Mouse (Mus musculus) skeletal muscle tissue, adult 2 months (tissue): Measurements from ENCODE around the gene Poc5.

ENCODE experiments used
- DNase-seq: peaks from one replicate; pipeline ENCODE4 v3.0.0-alpha.2; 2012; ENCODE audit warnings: low read depth, low spot score

Poc5 gene

DNA sequence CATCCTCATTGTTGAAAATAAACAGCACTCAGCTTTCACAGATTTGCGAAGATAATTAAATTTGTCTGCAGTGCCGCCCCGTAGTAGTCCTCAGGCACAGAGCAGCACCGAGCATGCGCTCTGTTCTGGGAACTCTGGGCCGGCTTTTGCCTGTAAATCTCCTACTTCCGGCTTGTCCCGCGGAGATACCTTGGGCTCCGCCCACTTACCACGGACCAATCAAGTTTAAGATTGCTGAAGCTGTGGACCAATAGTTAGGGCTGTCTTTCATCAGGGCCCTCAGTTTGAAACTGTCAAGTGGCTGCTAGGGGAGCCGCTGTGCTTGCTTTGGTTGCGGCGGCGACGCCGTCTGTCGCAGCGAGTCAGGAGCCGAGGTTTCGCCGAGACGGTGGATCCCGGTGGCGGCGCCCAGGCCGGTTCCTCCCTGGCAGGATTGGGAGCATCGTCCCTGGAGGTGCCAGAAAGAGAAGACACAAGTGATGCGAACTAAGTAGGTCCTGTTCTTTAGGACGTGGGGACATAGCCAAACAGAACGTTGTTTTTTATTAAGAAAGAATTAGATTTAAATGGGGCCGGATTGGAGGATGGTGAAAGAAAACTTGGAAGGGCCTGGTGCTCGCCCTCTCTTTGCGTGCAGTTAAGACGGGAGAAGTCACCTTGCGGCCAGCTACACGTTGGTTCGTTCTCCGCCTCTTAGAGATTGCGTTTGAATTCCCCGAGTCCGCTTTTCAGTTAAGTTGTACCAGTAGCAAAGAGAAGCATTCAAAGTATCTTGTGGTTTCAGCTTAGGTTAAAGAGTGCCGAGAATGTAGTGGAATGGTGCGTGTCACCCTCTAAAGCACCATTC, at the start of gene Poc5:
TSS of gene Poc5 (plus strand) at position 253 of the 847 bp plus-strand sequence.
- DNase-seq, result peak; percentile 98

DNA sequence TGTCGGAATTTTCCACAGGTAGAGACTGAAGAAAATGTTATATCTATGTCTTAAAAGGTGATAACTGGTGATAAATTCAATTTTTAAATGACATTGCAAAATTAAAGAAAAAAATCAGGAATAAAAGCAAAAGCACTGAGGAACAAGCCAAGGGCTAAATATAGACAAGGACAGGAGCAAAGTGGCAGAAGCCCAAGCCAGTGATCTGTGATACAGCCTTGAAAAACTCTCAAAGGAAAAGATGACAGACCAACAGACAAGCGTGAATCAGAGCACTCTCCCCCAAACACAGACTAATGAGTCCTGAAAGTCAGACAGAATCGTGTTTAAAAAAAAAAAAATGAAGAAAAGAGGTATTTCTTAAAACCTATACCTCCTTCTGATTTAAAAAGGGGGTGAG, 46.6 kb upstream of the Poc5 start:
- no peak for DNase-seq

DNA sequence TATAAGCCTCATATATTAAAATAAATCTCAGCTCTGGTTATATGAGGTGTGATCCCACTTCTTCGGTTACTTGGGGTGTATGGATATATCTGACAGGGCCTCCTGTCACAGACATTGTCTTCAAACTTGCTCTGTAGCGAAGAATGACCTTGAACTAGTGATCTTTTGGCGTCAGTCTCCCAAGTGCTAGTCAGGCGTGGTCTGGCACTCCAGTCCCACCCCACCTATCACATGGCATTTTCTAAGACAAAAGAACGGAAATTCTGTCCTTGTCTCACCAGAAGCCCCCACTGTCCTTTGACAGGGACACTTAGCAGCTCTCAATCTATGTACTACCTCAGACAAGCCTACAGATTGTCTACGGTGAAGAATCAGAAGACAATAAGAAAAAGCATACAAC, 43.3 kb upstream of the Poc5 start:
- no peak for DNase-seq

DNA sequence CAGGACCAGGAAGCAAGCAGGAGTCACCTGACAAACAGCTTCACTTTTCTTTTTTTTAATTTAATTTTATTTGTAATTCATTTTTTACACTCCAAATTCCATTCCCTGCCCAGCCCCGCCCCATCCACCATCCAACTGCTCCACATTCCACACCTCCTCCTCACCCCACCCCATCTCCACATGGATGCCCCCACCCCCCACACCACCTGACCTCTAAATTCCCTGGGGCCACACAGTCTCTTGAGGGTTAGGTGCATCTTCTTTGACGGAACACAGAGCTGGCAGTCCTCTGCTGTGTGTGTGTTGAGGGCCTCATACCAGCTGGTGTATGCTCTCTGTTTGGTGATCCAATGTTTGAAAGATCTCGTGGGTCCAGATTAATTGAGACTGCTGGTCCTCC, 41.5 kb upstream of the Poc5 start:
- DNase-seq, result no peak

DNA sequence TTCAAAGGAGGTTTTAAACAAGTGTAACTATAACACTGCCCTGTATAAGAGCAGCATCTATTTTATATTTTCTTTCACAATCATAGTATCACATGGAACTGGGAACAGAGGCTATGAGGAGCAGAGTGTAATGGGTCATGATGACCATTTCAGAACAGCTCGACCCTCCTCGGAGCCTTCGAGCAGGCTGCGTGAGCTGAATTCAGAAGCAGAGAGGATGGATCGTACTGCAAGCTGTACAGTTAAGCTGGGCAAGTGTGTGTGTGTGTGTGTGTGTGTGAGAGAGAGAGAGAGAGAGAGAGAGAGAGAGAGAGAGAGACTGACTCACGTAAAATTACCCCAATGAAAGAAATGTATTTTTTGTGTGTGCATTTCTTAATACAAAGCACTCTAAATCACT, 37.9 kb upstream of the Poc5 start:
- DNase-seq, result no peak

DNA sequence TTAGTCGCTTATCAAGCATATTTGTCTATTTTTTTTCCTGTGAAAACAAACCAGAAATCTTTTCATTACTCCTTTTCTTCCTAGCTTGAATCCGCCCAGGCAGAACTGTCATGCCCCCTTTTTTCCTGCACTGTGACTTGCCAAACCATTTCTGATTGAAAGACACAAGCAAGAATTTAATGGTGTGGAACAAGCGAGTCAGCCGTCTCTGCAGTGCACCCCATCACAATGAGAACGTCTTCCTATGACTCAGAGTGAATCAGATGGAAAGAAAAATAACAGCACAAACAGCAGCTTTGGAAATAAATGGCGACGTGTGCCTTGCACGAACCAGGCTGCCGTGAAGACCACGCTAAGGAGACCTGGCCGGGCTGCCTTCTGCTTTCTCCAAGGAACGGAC, 36.8 kb upstream of the Poc5 start:
- no peak for DNase-seq

GRCm38 (mm10) chr13:96375519-96375918, 12.6 kb upstream of the Poc5 start:
- no peak for DNase-seq

DNA sequence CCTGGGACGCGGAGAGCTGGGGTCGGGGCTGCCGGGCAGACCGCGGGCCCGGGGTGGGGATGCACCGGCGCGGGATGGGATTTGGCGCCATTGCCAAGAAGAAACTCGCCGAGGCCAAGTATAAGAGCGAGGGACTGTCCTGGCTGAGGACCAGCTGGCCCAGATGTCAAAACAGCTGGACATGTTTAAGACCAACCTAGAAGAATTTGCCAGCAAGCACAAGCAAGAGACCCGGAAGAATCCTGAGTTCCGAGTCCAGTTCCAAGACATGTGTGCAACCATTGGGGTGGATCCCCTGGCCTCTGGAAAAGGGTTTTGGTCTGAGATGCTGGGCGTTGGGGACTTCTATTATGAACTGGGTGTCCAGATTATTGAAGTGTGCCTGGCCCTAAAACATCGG, 11.2 kb upstream of the Poc5 start:
- peak; percentile 49 for DNase-seq

- no peak for DNase-seq
Measured at GRCm38 (mm10) chr13:96377883-96378282, 10.2 kb upstream of the Poc5 start.

DNA sequence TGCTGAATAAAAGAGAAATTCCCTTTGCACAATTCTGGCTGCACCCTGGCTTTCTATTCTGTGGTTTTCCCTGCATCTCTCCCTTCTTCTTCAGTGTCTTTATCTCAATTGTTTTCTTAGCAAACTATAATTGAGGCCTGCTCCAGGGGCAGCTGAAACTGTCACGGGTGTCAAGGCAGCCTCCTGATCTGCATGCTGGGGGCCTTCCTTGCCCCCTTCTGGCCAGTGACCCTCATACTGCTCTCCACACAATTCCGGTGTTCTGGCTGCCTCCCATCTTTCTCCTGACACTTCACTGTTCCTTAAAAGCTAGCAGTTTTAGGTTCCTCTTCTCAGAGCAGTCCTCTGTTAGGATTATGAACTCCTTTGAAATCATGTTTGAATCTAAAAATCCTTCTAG, 1.2 kb downstream of the Poc5 start:
- no peak for DNase-seq

DNA sequence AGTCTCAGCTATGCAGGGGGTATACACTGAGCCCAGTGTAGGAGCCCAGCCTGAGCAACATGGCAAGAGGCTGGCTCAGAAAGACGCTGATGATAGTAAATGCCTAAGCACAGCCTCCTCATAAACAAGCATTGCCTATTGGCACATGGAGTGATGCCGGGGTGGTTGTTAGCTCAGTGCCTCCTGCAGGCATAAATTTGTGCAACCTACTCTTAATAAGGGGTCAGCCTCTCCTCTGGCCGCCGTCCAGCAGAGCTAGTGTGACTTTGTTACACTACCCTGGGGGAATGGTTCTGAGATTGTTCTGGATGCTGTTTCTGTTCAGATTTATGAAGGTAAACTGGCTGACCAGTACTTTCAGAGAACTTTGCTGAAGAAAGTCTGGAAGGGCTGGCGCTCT, 13.2 kb downstream of the Poc5 start:
- DNase-seq, result no peak

DNA sequence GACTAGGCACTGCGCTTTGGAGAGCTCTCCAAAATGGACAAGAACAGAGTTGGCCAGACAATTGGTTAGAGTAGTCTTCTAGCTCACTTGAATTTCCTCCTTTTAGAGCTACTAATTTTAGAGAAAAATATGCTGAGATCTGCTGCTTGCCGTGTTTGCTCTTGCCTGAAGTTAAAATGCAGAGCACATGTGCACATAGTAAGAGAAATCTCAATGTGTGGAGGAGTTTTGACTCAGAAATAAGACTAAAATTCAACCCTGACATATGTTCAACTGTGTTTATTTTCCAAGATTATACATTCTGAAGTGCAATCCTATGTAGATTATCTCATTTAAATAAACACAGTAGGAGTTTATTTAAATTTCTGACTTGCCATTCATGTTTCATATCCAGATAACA, 17.4 kb downstream of the Poc5 start:
- no peak for DNase-seq

- DNase-seq, result peak; percentile 9
Measured at GRCm38 (mm10) chr13:96407040-96407439, 18.9 kb downstream of the Poc5 start.

DNA sequence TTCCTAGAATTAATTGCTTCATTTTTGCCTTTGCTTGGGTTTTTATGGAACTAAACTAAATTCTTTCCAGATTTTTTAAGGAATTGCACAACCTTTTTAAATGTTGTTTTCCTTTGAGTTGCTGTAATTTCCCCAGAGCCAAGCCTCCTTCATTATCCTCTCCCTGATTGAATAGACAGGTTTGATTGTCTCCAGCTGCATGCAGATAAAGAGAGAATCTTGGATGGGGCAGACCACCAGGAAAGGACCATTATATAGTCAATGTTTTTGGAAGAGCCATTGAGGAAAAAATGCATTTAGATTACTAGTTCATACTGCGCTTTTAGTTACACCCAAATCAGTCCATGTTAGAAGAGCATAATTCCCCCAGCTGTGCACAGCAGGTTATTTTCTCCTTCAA, 20.7 kb downstream of the Poc5 start:
- DNase-seq, result no peak

GRCm38 (mm10) chr13:96414384-96414783, 26.3 kb downstream of the Poc5 start:
- DNase-seq, result no peak

GRCm38 (mm10) chr13:96416380-96416779, 28.3 kb downstream of the Poc5 start:
- DNase-seq, result no peak

DNA sequence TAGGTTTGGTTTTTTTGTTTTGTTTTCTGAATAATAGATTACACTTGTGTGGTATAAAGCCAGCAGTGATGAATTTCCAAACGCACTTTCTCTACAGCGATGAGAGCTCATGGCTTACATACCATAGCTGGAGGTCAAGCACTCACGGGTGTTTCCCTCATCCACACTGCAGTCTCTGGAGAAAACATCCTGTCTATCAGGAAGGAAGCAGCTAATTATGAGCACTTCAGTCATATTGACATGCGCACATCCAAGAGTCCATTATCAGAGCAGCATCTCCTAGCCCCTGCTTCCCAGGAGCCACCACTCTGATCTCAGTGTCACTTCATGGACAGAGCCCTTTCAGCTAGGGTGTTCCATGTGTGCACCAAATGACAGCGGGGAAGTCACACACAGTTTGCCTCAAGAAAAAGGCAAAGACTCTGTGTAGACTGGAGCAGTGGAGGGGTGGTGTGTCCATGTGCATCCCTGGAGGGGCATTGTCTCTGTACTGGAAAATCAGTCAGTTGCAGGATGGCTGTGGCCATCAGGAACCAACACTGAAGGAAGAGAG, 29.2 kb downstream of the Poc5 start:
- DNase-seq, result no peak

DNA sequence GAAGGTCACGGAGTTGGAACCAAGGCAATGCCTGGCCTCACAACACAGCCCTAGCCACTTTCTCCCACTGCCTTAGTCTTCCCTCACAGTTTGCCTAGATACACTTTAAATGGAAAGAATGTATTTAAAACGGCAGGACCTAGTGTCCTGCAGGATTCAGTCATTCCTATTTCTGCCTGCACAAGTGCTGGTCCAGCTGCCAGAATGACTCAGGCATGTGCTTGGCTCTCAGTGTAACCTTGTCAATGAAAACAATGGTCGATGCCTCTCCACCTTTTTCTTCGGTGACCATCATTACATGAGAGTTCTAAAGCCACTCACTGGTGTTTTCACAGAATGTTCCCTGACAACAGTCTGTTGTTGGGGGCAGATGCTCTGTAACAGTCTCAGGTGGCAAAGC, 30.4 kb downstream of the Poc5 start:
- no peak for DNase-seq

GRCm38 (mm10) chr13:96421230-96421629, 33.1 kb downstream of the Poc5 start:
- DNase-seq, result no peak

DNA sequence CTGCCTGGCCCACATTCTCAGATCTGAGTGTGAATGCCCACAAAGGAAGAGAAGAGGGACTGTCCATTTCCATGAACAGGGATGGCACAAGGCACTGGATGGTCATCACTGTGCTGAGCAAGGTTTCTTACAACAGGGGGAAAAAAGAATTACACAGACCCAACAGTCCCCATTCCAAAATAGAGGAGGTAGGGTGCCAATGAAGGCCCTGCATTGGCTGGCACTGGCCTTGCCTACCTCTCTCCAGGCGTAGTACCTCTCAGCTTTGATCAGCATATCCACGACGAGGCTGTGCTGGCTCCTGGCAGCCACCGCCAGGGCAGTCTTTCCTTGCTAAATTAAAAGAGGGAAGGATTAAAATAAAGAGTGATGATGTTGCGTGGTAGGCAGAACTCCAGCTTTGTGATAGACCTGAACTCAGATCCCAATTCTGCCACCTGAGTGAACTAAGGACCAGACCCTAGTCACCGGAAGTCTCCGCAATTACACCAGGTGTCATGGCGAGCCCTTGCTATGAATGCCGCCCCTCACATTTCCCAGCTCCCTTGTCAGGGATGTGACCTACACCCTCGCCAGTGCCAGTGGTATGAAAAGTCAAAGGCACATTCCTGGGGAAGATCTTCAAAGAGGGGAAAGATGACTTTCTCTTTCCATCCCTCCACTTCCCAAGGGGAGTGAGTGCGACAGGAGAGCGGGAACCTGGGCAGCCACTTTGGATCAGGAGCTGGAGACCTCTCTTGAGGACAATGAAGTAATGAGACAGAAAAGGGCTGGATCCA, 36.6 kb downstream of the Poc5 start:
- DNase-seq, result no peak

DNA sequence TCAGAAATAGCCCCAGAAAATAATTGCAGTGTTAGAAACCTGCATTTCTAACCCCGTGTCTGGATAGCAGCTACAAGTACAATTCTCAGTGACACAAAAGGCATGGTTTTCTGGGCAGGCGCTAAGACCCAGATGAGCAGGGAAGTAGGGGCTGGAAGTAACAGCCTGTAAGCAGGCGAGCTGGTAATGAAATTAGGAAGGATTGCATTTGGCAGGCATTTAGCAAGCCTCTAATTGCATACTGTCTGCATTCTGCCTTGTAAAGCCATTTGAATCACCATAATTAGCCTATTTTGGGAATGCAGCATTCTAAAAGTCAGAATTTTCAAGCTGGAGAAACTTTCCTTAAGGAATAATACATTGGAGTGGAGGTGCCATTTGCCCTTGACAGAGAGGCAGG, 38.0 kb downstream of the Poc5 start:
- no peak for DNase-seq

- DNase-seq, result no peak
Measured at GRCm38 (mm10) chr13:96428531-96428930, 40.4 kb downstream of the Poc5 start.
